Mouse (Mus musculus) midbrain, embryonic 14.5 days (tissue): Measurements from ENCODE around the gene Suclg2. TPM values are rescaled to one million over a fixed set of nuclear protein-coding genes. Genes with fewer than 3 reads are reported as not detected.

ENCODE experiments used
- ATAC-seq: fragments of 200-750 bp; cut with Nextera tagmentation; 2 replicates; pipeline ENCODE4 v1.8.0; 2017; ENCODE audit warnings: moderate number of reproducible peaks, moderate library complexity; ENCODE audit not compliant: low FRiP score, low TSS enrichment
- DNase-seq: peaks from one replicate; pipeline ENCODE4 v3.0.0-alpha.2; 2015
- H3K27ac ChIP-seq: fragments of 300-500 bp; sonication (generic); replicated peaks from 2 replicates; pipeline ENCODE4 v1.5.1; 2014; ENCODE audit warnings: mild to moderate bottlenecking, low read depth, low read length, moderate library complexity
- H3K27me3 ChIP-seq: fragments of 300-500 bp; sonication (generic); 2 replicates; pipeline ENCODE4 v1.6.1; 2014; ENCODE audit warnings: low read length, control low read depth, mixed read lengths; ENCODE audit not compliant: control insufficient read depth, insufficient read depth
- H3K36me3 ChIP-seq: fragments of 300-500 bp; sonication (generic); 2 replicates; pipeline ENCODE4 v1.6.1; 2014; ENCODE audit warnings: low read length, control low read depth; ENCODE audit not compliant: control insufficient read depth, insufficient read depth
- H3K4me1 ChIP-seq: fragments of 300-500 bp; sonication (generic); 2 replicates; pipeline ENCODE4 v1.6.1; 2014; ENCODE audit warnings: mild to moderate bottlenecking, antibody characterized with exemption, low read length, control low read depth; ENCODE audit not compliant: control insufficient read depth, insufficient read depth
- H3K4me2 ChIP-seq: fragments of 300-500 bp; sonication (generic); 2 replicates; pipeline ENCODE4 v1.6.1; 2014; ENCODE audit warnings: mild to moderate bottlenecking, low read length, moderate library complexity
- H3K4me3 ChIP-seq: fragments of 300-500 bp; sonication (generic); replicated peaks from 2 replicates; pipeline ENCODE4 v1.5.1; 2014; ENCODE audit warnings: low read depth, low read length
- H3K9ac ChIP-seq: fragments of 300-500 bp; sonication (generic); replicated peaks from 2 replicates; pipeline ENCODE4 v1.6.1; 2014; ENCODE audit warnings: mild to moderate bottlenecking, low read length, moderate library complexity
- H3K9me3 ChIP-seq: fragments of 300-500 bp; sonication (generic); 2 replicates; pipeline ENCODE4 v1.6.1; 2016; ENCODE audit warnings: low read length, control low read depth, mixed read lengths; ENCODE audit not compliant: control insufficient read depth
- WGBS: fragments of 180-500 bp; shearing (Covaris S2); extraction: QIAGEN DNeasy Blood & Tissue Kit; methylation state at CpG from one replicate; pipeline ENCODE4 v1.1.7; 2014; 5-methylcytosine and 5-hydroxymethylcytosine counted together
- polyA plus RNA-seq: library from polyadenylated mRNA; unstranded; fragments of >200 nt; fragmentation: Nextera tagmentation; extraction: Ambion mirVana; gene quantifications from 2 replicates; pipeline ENCODE4 v1.2.1, GENCODE M21; 2014

The Suclg2 gene
- polyA plus RNA-seq, 1 experiment from 2014 or later = 15.8 TPM

DNA sequence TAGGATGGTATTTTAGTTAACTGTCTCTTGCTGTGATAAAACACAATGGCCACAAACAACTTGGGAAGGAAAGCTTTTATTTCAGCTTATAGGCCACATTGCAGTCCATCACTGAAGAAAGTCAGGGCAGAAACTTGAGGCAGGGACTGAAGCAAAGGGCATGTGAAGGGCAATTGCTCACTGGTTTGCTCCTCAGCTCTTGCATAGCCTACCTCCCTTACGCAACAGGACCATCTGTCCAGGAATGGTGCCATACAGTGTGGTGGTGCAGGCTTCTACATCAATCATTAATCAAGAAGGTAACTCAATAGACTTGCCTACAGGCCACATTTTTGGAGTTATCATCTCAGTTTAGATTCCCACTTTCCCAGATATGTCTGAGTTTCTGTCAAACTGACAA lies 206.9 kb downstream of the Suclg2 start:
- Histone ChIP-seq H3K4me2 (no peak overlapping the region), H3K4me3 (no peak overlapping the region), H3K27ac (no peak overlapping the region), H3K9me3 (0 out of 2 replicates have a peak, but pooled peaks cover under 1% of the 10 kb centered on the region), H3K9ac (no peak overlapping the region), H3K4me1 (no peaks in the 10 kb centered on the region), H3K36me3 (no peaks in the 10 kb centered on the region), H3K27me3 (no peaks in the 10 kb centered on the region)
- DNase-seq (no peak), ATAC-seq (no peak)
- 95% methylated on average over 1 of the region's 1 CpGs for WGBS

- no peak overlapping the region for H3K4me3 ChIP-seq
- DNase-seq = no peak
- no peaks in the 10 kb centered on the region for H3K9me3 ChIP-seq
- no peak for ATAC-seq
- no peak overlapping the region for H3K27ac ChIP-seq
- H3K36me3 ChIP-seq = no peaks in the 10 kb centered on the region
- WGBS = 79% methylated on average over 5 of the region's 5 CpGs
- H3K9ac ChIP-seq = no peak overlapping the region
- no peaks in the 10 kb centered on the region; the same call in 1 of the 2 replicates for H3K4me1 ChIP-seq
- no peaks in the 10 kb centered on the region for H3K27me3 ChIP-seq
- H3K4me2 ChIP-seq = no peak overlapping the region
Observed at GRCm38 (mm10) chr6:95500771-95501170, 217.8 kb downstream of the Suclg2 start.

GRCm38 (mm10) chr6:95499639-95500038 lies 219.0 kb downstream of the Suclg2 start:
- ATAC-seq (no peak), DNase-seq (no peak)
- Histone ChIP-seq H3K9me3 (no peaks in the 10 kb centered on the region), H3K36me3 (no peaks in the 10 kb centered on the region), H3K4me2 (no peak overlapping the region), H3K27me3 (no peaks in the 10 kb centered on the region), H3K9ac (no peak overlapping the region), H3K4me1 (no peaks in the 10 kb centered on the region; the same call in 1 of the 2 replicates), H3K27ac (no peak overlapping the region), H3K4me3 (no peak overlapping the region)
- 74% methylated on average over 5 of the region's 5 CpGs for WGBS

DNA sequence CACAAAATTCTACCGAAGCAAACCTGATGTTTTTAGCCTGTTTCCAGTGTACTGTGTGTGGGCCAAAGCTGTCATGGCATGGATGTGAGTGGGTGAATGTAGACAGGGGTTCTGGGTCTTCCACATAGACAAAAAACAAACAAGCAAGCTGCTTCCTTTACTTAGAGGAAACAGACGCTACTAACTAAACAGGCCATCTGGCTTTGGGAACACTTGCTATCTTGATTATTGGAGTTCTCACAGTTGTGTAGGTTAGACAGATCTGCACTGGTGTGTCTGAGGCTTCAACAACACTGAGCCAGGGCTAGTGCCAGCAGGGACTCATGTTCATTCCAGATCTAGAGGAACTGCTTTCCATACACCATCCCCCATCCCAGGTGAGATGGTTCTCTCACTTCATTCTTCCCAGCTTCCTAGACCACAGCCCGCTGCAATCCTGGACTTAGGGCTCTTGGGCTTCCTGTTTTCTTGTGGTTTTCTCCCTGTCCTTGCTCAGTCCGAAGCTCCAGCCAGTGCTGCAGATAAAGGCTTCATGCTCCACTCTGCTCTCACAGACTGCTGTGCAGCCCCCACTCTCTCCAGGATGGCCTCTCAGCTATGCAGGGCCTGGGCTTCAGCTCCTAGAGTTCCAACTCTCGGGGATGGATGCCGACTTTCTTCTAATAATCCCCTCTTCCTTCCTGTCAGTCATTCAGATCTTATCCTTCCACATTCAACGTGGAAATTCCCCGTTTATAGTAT lies 226.2 kb downstream of the Suclg2 start:
- H3K27me3 ChIP-seq = no peaks in the 10 kb centered on the region
- H3K9ac ChIP-seq = no peak overlapping the region
- H3K36me3 ChIP-seq = no peaks in the 10 kb centered on the region
- DNase-seq = no peak
- no peaks in the 10 kb centered on the region for H3K9me3 ChIP-seq
- H3K27ac ChIP-seq = no peak overlapping the region
- H3K4me3 ChIP-seq = no peak overlapping the region
- H3K4me1 ChIP-seq = no peaks in the 10 kb centered on the region
- WGBS = 73% methylated on average over 8 of the region's 8 CpGs
- ATAC-seq = no peak
- no peak overlapping the region for H3K4me2 ChIP-seq

DNA sequence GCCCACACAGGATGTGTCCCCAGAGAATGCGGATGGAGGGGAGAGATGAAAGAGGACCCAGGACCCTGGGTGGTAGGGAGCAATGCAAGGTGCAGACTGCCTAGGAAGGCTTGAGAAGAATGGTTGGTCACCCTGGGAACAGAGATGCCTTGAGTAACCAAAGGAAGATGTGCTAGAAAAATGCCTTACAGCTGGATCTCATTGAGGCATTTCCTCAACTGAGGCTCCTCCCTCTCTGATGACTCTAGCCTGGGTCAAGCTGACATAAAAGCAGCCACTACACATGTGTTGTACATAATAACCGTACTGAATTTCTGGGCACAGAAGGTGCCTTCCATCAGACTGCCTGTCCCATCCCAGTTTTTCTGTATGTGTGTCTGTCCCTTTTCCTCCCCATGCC lies 227.6 kb downstream of the Suclg2 start:
- H3K36me3 ChIP-seq = no peaks in the 10 kb centered on the region
- no peaks in the 10 kb centered on the region for H3K9me3 ChIP-seq
- 89% methylated on average over 2 of the region's 2 CpGs for WGBS
- H3K4me3 ChIP-seq = no peak overlapping the region
- no peaks in the 10 kb centered on the region for H3K4me1 ChIP-seq
- no peak for ATAC-seq
- H3K9ac ChIP-seq = no peak overlapping the region
- no peak overlapping the region for H3K4me2 ChIP-seq
- H3K27ac ChIP-seq = no peak overlapping the region
- H3K27me3 ChIP-seq = no peaks in the 10 kb centered on the region
- DNase-seq = no peak

DNA sequence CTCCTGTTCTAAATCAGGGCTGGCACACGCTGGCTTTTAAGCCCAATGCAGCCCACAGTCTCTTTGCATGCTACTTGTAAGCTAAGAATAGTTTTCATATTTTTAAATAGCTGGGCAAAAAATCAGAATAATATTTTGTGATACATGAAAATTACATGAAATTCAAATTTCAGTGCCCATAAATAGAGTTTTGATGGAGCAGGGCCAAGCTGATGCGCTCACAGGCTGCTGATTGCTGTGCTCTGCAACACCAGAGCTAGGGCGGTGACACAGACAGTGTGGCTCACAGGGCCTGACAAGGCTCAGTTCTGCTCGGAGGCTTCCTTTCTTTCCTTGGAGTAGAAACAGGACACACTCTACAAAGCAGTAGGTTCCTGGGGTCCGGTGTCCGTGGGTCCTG lies 232.8 kb downstream of the Suclg2 start:
- Histone ChIP-seq H3K36me3 (no peaks in the 10 kb centered on the region), H3K9me3 (no peaks in the 10 kb centered on the region), H3K4me2 (no peak overlapping the region), H3K9ac (no peak overlapping the region), H3K4me3 (no peak overlapping the region), H3K27ac (no peak overlapping the region), H3K27me3 (no peaks in the 10 kb centered on the region), H3K4me1 (0 out of 2 replicates have a peak, but pooled peaks cover 6% of the 10 kb centered on the region)
- no peak for ATAC-seq
- WGBS = 83% methylated on average over 6 of the region's 6 CpGs
- no peak for DNase-seq

DNA sequence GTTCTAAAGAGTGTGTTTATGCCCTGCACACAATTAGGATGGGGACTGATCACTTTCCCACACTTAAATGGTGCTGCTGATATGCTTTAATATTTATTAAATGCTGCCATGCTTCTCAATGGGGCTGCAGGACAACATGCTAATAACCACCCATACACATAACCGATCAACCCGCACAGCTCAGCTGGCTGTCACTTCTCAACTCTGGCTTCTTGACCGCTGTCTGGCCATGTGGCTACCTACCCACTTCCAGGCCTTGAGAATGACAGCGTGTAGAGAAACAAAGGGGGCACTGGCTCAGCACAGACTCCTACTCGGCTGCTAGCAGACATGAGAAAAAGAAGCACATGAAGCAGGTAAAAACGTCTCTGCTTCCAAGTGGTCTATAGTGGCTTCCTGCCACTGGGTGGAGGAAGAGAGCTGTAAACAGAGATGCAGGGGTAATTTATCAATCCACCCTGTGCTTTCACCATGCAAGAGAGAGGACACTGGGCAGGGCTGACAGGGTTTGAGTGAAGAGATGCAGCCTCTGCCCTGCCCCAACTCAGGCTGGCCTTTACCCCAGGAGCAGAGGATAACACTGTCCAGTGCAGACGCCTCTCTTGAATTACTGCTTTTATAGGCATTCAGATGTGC lies 234.3 kb downstream of the Suclg2 start:
- Histone ChIP-seq H3K27ac (no peak overlapping the region), H3K9me3 (no peaks in the 10 kb centered on the region), H3K4me1 (0 out of 2 replicates have a peak, but pooled peaks cover 6% of the 10 kb centered on the region), H3K4me3 (no peak overlapping the region), H3K4me2 (no peak overlapping the region), H3K9ac (no peak overlapping the region), H3K36me3 (no peaks in the 10 kb centered on the region), H3K27me3 (no peaks in the 10 kb centered on the region)
- peak; percentile 89 for DNase-seq
- 61% methylated on average over 7 of the region's 7 CpGs for WGBS
- peak; percentile 69; the same call in 1 of the 2 replicates for ATAC-seq

GRCm38 (mm10) chr6:95483686-95484085 lies 234.9 kb downstream of the Suclg2 start:
- Histone ChIP-seq H3K9me3 (no peaks in the 10 kb centered on the region), H3K9ac (no peak overlapping the region), H3K4me2 (no peak overlapping the region), H3K4me3 (no peak overlapping the region), H3K36me3 (no peaks in the 10 kb centered on the region), H3K4me1 (0 out of 2 replicates have a peak, but pooled peaks cover 6% of the 10 kb centered on the region), H3K27ac (no peak overlapping the region), H3K27me3 (no peaks in the 10 kb centered on the region)
- no peak for DNase-seq
- no peak for ATAC-seq
- 95% methylated on average over 4 of the region's 4 CpGs for WGBS

- Histone ChIP-seq H3K4me3 (no peak overlapping the region), H3K4me2 (no peak overlapping the region), H3K9ac (no peak overlapping the region), H3K4me1 (0 out of 2 replicates have a peak, but pooled peaks cover 6% of the 10 kb centered on the region), H3K27ac (no peak overlapping the region), H3K36me3 (no peaks in the 10 kb centered on the region), H3K27me3 (no peaks in the 10 kb centered on the region), H3K9me3 (no peaks in the 10 kb centered on the region)
- DNase-seq (no peak), ATAC-seq (no peak)
- 72% methylated on average over 6 of the region's 6 CpGs for WGBS
Observed at GRCm38 (mm10) chr6:95483127-95483526, 235.5 kb downstream of the Suclg2 start.
